Mouse (Mus musculus) hindbrain, embryonic 14.5 days (tissue): Measurements from ENCODE around the gene Mbd6. TPM values are rescaled to one million over a fixed set of nuclear protein-coding genes. Genes with fewer than 3 reads are reported as not detected.
A peak's percentile ranks its signal among the peaks of the same experiment; 100 is the strongest.

Experiments
- ATAC-seq: fragments of 200-750 bp; cut with Nextera tagmentation; 2 replicates; pipeline ENCODE4 v1.8.0; 2017; ENCODE audit warnings: moderate number of reproducible peaks, mild to moderate bottlenecking, moderate TSS enrichment, moderate library complexity; ENCODE audit not compliant: low FRiP score
- DNase-seq: peaks from one replicate; pipeline ENCODE4 v3.0.0-alpha.2; 2015; ENCODE audit warnings: low spot score
- H3K27ac ChIP-seq: fragments of 300-500 bp; sonication (generic); 2 replicates; pipeline ENCODE4 v1.5.1; 2014; ENCODE audit warnings: mild to moderate bottlenecking, moderate library complexity
- H3K27me3 ChIP-seq: fragments of 300-500 bp; sonication (generic); 2 replicates; pipeline ENCODE4 v1.6.1; 2014; ENCODE audit warnings: mild to moderate bottlenecking, low read length, mixed read lengths; ENCODE audit not compliant: control insufficient read depth, insufficient read depth
- H3K36me3 ChIP-seq: fragments of 300-500 bp; sonication (generic); replicated peaks from 2 replicates; pipeline ENCODE4 v1.6.1; 2014; ENCODE audit not compliant: control insufficient read depth, insufficient read depth
- H3K4me1 ChIP-seq: fragments of 300-500 bp; sonication (generic); replicated peaks from 2 replicates; pipeline ENCODE4 v1.6.1; 2014; ENCODE audit warnings: antibody characterized with exemption, low read length, mixed read lengths; ENCODE audit not compliant: control insufficient read depth, insufficient read depth
- H3K4me2 ChIP-seq: fragments of 300-500 bp; sonication (generic); replicated peaks from 2 replicates; pipeline ENCODE4 v1.6.1; 2014; ENCODE audit warnings: mild to moderate bottlenecking, moderate library complexity
- H3K4me3 ChIP-seq: fragments of 300-500 bp; sonication (generic); replicated peaks from 2 replicates; pipeline ENCODE4 v1.5.1; 2014; ENCODE audit warnings: mild to moderate bottlenecking, low read length
- H3K9ac ChIP-seq: fragments of 300-500 bp; sonication (generic); 2 replicates; pipeline ENCODE4 v1.6.1; 2014
- H3K9me3 ChIP-seq: fragments of 300-500 bp; sonication (generic); 2 replicates; pipeline ENCODE4 v1.6.1; 2016; ENCODE audit warnings: low read length; ENCODE audit not compliant: control insufficient read depth
- WGBS: fragments of 180-500 bp; shearing (Covaris S2); extraction: QIAGEN DNeasy Blood & Tissue Kit; methylation state at CpG from one replicate; pipeline ENCODE4 v1.1.7; 2014; 5-methylcytosine and 5-hydroxymethylcytosine counted together
- polyA plus RNA-seq: library from polyadenylated mRNA; unstranded; fragments of >200 nt; fragmentation: Nextera tagmentation; extraction: Ambion mirVana; gene quantifications from 2 replicates; pipeline ENCODE4 v1.2.1, GENCODE M21; 2014

The Mbd6 gene
- 16.2 and 20.0 TPM in 2 replicates for polyA plus RNA-seq

DNA sequence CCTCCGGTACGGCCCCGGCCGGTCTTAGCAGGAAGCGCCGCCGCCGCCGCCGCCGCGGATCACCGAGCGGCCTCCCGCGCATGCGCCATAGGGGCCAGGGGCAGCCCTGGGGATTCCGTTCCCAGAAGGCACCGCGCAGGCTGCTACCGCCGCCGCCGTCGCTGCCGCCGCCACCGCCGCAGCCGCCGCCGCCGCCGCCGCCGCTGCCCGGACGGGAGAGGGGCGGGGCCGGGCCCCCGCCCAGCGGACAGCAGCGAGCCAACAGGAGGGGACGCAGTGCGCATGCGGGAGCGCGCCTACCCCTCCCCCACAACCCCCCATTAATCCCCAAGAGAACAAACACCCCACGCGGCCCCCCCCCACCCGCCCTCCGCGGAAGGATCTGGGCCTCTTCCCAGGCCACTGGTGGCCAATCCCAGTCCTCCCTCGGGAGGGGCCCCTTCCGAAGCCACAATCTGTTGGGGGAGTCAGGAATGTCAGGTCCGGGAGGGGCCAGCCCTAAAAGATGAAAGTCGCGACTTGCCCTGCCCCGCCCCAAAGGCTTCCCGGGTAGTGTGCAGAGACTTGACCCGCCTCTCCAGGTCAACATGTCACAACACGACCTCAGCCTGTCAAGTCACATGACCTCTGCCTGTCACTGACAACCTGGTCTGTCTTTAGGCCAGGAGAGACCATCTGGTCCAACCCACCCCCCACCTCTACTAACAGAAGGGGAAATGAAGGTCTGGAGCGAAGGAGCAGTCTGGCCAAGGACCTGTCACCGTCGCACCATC is at the start of gene Mbd6:
Gene Mbd6, minus strand, starts transcription at position 219 of the 773 bp plus-strand sequence.
- WGBS, result 1% methylated on average over 21 of the region's 65 CpGs
- no peaks in the 10 kb centered on the region for H3K9me3 ChIP-seq
- peak; percentile 7; the same call in 1 of the 2 replicates for ATAC-seq
- peaks cover 41% of the 10 kb centered on the region for H3K36me3 ChIP-seq
- peak within 1 kb of the TSS; percentile 92 for H3K4me2 ChIP-seq
- H3K27me3 ChIP-seq, result no peaks in the 10 kb centered on the region
- H3K4me1 ChIP-seq, result peaks cover 46% of the 10 kb centered on the region
- H3K9ac ChIP-seq, result peak within 1 kb of the TSS; percentile 83
- peak within 1 kb of the TSS; percentile 97 for H3K27ac ChIP-seq
- peak within 1 kb of the TSS; percentile 78 for H3K4me3 ChIP-seq
- DNase-seq, result peak; percentile 88

GRCm38 (mm10) chr10:127337536-127338099 is 48.8 kb upstream of the Mbd6 start:
- WGBS, result 84% methylated on average over 6 of the region's 6 CpGs
- ATAC-seq, result no peak
- no peaks in the 10 kb centered on the region for H3K9me3 ChIP-seq

GRCm38 (mm10) chr10:127336952-127337351 is 48.1 kb upstream of the Mbd6 start:
- Histone ChIP-seq H3K9ac (no peak overlapping the region), H3K27ac (no peak overlapping the region), H3K36me3 (no peaks in the 10 kb centered on the region), H3K4me1 (peaks cover 18% of the 10 kb centered on the region; the same call in 1 of the 2 replicates), H3K9me3 (no peaks in the 10 kb centered on the region), H3K4me2 (no peak overlapping the region), H3K4me3 (no peak overlapping the region), H3K27me3 (peaks cover 30% of the 10 kb centered on the region)
- ATAC-seq (no peak), DNase-seq (no peak)
- 69% methylated on average over 5 of the region's 5 CpGs for WGBS

More at GRCm38 (mm10) chr10:127337536-127338099, 48.8 kb upstream of the Mbd6 start:
- no peak overlapping the region for H3K4me3 ChIP-seq
- H3K27ac ChIP-seq, result no peak overlapping the region
- no peaks in the 10 kb centered on the region for H3K36me3 ChIP-seq
- no peak for DNase-seq
- no peak overlapping the region for H3K4me2 ChIP-seq
- no peak overlapping the region for H3K9ac ChIP-seq
- peaks cover 37% of the 10 kb centered on the region for H3K27me3 ChIP-seq
- peaks cover 18% of the 10 kb centered on the region; the same call in 1 of the 2 replicates for H3K4me1 ChIP-seq

DNA sequence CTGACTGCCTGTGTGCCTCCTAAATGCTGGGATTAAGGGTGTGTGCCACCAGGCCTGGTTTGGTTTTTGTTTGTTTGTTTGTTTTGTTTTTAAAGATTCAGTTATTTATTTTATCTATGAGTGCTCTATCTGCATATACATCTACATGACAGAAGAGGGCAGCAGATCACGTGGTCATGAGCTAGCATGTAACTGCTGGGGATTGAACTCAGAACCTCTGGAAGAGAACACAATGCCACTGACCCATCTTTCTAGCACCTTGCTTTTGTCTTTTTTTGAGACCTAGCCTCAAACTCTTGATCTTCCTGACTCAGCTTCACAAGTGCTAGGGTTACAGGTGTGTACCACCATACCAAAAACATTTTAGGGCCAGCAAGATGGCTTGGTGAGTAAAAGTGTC is 46.5 kb upstream of the Mbd6 start:
- 54% methylated on average over 1 of the region's 1 CpGs for WGBS
- DNase-seq (no peak), ATAC-seq (no peak)
- H3K27me3 ChIP-seq, result peaks cover 14% of the 10 kb centered on the region
- H3K36me3 ChIP-seq, result no peaks in the 10 kb centered on the region
- H3K9ac ChIP-seq, result no peak overlapping the region
- no peak overlapping the region for H3K4me3 ChIP-seq
- no peaks in the 10 kb centered on the region for H3K9me3 ChIP-seq
- H3K27ac ChIP-seq, result no peak overlapping the region
- peaks cover 14% of the 10 kb centered on the region; the same call in 1 of the 2 replicates for H3K4me1 ChIP-seq
- no peak overlapping the region for H3K4me2 ChIP-seq

DNA sequence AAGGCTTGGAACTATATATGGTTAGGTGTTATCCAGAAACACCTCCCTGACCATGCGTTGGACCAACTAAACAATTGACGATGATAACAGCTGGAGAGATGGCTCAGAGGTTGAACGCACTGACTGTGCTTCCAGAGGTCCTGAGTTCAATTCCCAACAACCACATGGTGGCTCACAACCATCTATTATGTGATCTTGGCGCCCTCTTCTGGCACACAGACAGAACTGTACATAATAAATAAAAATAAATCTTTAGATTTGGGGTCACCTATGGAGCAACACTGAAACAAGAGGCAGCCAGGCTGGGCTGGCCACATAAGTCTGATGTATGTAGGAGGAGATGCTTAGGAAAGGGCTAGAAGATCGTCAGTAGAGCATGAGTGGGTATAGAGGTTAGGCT is 44.3 kb upstream of the Mbd6 start:
- Histone ChIP-seq H3K9ac (no peak overlapping the region), H3K4me1 (no peaks in the 10 kb centered on the region), H3K36me3 (no peaks in the 10 kb centered on the region), H3K4me3 (no peak overlapping the region), H3K4me2 (no peak overlapping the region), H3K9me3 (no peaks in the 10 kb centered on the region), H3K27ac (no peak overlapping the region), H3K27me3 (peaks cover 22% of the 10 kb centered on the region)
- no peak for DNase-seq
- 72% methylated on average over 5 of the region's 5 CpGs for WGBS
- no peak for ATAC-seq

GRCm38 (mm10) chr10:127332211-127332874 is 43.5 kb upstream of the Mbd6 start:
- no peak for ATAC-seq
- H3K36me3 ChIP-seq, result no peaks in the 10 kb centered on the region
- 32% methylated on average over 31 of the region's 31 CpGs for WGBS
- peaks cover 30% of the 10 kb centered on the region for H3K27me3 ChIP-seq
- H3K9me3 ChIP-seq, result no peaks in the 10 kb centered on the region
- H3K4me2 ChIP-seq, result peak overlapping the region; percentile 42
- 0 out of 2 replicates have a peak overlapping the region, but pooled peaks have one; percentile 11 for H3K4me3 ChIP-seq
- H3K27ac ChIP-seq, result no peak overlapping the region
- H3K9ac ChIP-seq, result peak overlapping the region; percentile 34
- DNase-seq, result no peak
- H3K4me1 ChIP-seq, result no peaks in the 10 kb centered on the region

GRCm38 (mm10) chr10:127330212-127330611 is 41.4 kb upstream of the Mbd6 start:
- Histone ChIP-seq H3K4me1 (peaks cover 7% of the 10 kb centered on the region), H3K9me3 (0 out of 2 replicates have a peak, but pooled peaks cover 4% of the 10 kb centered on the region), H3K27me3 (peaks cover 51% of the 10 kb centered on the region), H3K4me2 (no peak overlapping the region), H3K9ac (no peak overlapping the region), H3K27ac (no peak overlapping the region), H3K4me3 (no peak overlapping the region), H3K36me3 (no peaks in the 10 kb centered on the region)
- ATAC-seq (no peak), DNase-seq (no peak)
- 78% methylated on average over 7 of the region's 7 CpGs for WGBS

- Histone ChIP-seq H3K9ac (no peak overlapping the region), H3K27me3 (peaks cover 75% of the 10 kb centered on the region), H3K4me2 (no peak overlapping the region), H3K9me3 (0 out of 2 replicates have a peak, but pooled peaks cover 4% of the 10 kb centered on the region), H3K36me3 (no peaks in the 10 kb centered on the region), H3K27ac (no peak overlapping the region), H3K4me3 (no peak overlapping the region), H3K4me1 (peaks cover 7% of the 10 kb centered on the region)
- WGBS, result 51% methylated on average over 18 of the region's 18 CpGs
- ATAC-seq (no peak), DNase-seq (no peak)
These were observed 38.8 kb upstream of the Mbd6 start for GRCm38 (mm10) chr10:127327461-127328145.
